Mouse (Mus musculus): ENCODE results near the gene Lars2. TPM values are rescaled to one million over a fixed set of nuclear protein-coding genes. Genes with fewer than 3 reads are reported as not detected.
"Not testable (repeated sequence)": the region's sequence is repeated elsewhere in the genome, so short reads cannot be mapped to it uniquely, and the experiment has no call there.

Lars2 gene
- polyA plus RNA-seq, 1 experiment = 579 TPM

DNA sequence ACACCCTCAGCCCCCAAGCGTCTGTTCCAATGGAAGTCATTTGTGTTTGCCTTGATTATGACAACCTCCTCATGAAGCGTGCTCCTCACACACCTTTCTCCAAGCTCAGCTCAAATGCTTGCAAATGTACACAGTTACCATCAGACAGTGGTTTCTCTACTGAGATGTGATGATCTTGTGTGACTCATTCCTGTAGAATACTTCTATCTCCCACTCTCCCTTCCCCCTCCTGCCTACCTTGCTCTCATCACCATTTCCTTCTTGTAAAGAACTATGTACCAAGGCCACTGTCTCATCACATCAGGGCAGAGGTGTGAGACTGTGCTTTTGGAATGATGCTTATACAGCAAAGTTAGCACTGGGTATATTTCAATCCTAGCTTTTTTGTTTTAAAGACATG lies 33.2 kb upstream of the Lars2 start:
- H3K4me2 ChIP-seq (ENCODE audit: low read depth) = no peak overlapping the region

DNA sequence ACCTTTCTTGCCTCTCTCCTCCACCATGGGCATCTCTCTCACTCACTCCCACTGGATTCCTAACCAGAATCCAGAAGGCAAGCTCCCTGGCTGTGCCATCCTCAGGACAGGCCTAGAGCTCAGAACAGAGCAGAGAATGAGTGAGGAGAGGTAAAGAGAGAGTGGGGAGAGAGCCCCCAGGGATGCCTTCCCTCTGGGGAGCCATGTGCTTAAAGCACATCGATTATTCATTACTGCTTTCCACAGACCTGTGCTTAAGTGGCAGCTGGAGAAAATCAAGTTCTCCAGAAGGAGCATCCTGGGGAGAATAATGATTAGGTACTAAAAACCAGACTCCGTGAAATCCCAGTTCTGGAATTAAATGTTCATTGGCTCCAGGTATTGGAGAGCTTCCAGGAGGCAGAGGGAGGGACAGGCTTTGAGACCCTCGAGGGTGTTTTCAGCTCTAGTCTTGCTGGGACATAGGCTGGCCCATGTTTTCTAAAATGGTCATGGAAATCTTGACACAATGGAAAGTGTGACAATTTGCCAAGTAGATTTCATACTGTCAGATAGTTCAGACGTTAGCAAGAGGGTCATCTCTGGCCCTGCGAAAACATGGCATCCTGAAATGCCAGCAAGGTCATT lies 31.6 kb upstream of the Lars2 start:
- no peaks in the 10 kb centered on the region for H3K36me3 ChIP-seq (ENCODE audit: control insufficient read depth, insufficient read depth)
- TF ChIP-seq CEBPB (IDR thresholded peaks at IDR 0.05; ENCODE audit: insufficient read depth, poor library complexity, severe bottlenecking) = no peak
- no peak for TF ChIP-seq TCF3 (IDR thresholded peaks at IDR 0.05; ENCODE audit: insufficient read length, low read depth)
- TF ChIP-seq MYOD1 (IDR thresholded peaks at IDR 0.05; ENCODE audit: control insufficient read depth in 1 of 3, insufficient read length in 2 of 3, low read depth in 2 of 3) = no peak
- no peak for TF ChIP-seq E2F4 (IDR thresholded peaks at IDR 0.05; ENCODE audit: insufficient read depth)
- TF ChIP-seq POLR2A (IDR thresholded peaks at IDR 0.05; ENCODE audit: insufficient read length, low read depth) = no peak
- H3ac ChIP-seq (ENCODE audit: control insufficient read depth, insufficient read length) = no peak overlapping the region
- no peak overlapping the region for H3K4me3 ChIP-seq
- H3K4me2 ChIP-seq (ENCODE audit: low read depth) = no peak overlapping the region
- no peaks in the 10 kb centered on the region for H3K79me2 ChIP-seq (ENCODE audit: control insufficient read depth, insufficient read depth)
- H3K27me3 ChIP-seq (ENCODE audit: control insufficient read depth, insufficient read depth, insufficient read length) = no peaks in the 10 kb centered on the region

More for the DNA sequence above, 33.2 kb upstream of the Lars2 start:
- TF ChIP-seq SRF (IDR thresholded peaks at IDR 0.05; ENCODE audit: control insufficient read depth, insufficient read length, low read depth) (no peak), E2F4 (IDR thresholded peaks at IDR 0.05; ENCODE audit: insufficient read depth) (no peak), MYOG (IDR thresholded peaks at IDR 0.05; ENCODE audit: control insufficient read depth in 1 of 3, insufficient read depth in 1 of 3, insufficient read length in 2 of 3, low read depth in 2 of 3) (no peak), TCF3 (IDR thresholded peaks at IDR 0.05; ENCODE audit: insufficient read length, low read depth) (no peak), MYOD1 (IDR thresholded peaks at IDR 0.05; ENCODE audit: control insufficient read depth in 1 of 3, insufficient read length in 2 of 3, low read depth in 2 of 3) (no peak), REST (IDR thresholded peaks at IDR 0.05; ENCODE audit: insufficient read depth, insufficient read length) (no peak), USF1 (IDR thresholded peaks at IDR 0.05; ENCODE audit: low read depth) (no peak), POLR2AphosphoS2 (IDR thresholded peaks at IDR 0.05; ENCODE audit: insufficient read length, low read depth) (no peak), POLR2A (IDR thresholded peaks at IDR 0.05; ENCODE audit: insufficient read length, low read depth) (no peak)
- Histone ChIP-seq H3K27me3 (ENCODE audit: control insufficient read depth, insufficient read depth, insufficient read length) (no peaks in the 10 kb centered on the region), H3K36me3 (ENCODE audit: control insufficient read depth, insufficient read depth) (no peaks in the 10 kb centered on the region), H3K79me2 (ENCODE audit: control insufficient read depth, insufficient read depth) (no peaks in the 10 kb centered on the region), H3ac (ENCODE audit: control insufficient read depth, insufficient read length) (no peak overlapping the region), H3K4me3 (no peak overlapping the region)

DNA sequence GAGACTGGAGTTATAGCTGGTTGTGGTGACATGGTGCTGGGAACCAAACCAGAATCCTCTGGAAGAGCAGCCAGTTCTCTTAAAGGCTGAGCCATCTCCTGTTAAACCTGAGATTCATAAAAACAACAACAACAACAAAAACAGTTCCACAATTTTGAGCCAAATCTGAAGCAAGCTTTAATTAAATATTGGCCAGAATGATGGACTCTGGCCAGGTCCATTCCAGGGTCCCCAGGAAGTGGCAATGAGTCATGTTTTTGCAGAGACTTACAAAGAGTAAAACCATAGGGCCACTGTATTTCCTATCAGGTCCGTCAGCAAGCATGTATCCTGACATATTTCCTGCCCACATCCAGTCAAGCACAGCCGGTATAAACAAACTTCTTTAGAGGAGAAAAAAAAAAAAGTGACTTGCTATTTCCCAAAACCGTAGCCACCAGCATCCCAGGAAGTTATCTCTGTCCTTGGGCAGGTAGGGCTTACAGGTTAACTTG lies 27.0 kb upstream of the Lars2 start:
- Histone ChIP-seq H3K27me3 (ENCODE audit: control insufficient read depth, insufficient read depth, insufficient read length) (no peaks in the 10 kb centered on the region), H3ac (ENCODE audit: control insufficient read depth, insufficient read length) (no peak overlapping the region), H3K4me3 (no peak overlapping the region), H3K36me3 (ENCODE audit: control insufficient read depth, insufficient read depth) (no peaks in the 10 kb centered on the region), H3K79me2 (ENCODE audit: control insufficient read depth, insufficient read depth) (no peaks in the 10 kb centered on the region), H3K4me2 (ENCODE audit: low read depth) (peak overlapping the region; percentile 30)
- TF ChIP-seq MAX (IDR thresholded peaks at IDR 0.05; ENCODE audit: low read depth) = no peak
- no peak for TF ChIP-seq POLR2AphosphoS2 (IDR thresholded peaks at IDR 0.05; ENCODE audit: insufficient read length, low read depth)
- TF ChIP-seq TCF12 (IDR thresholded peaks at IDR 0.05; ENCODE audit: insufficient read depth, poor library complexity, severe bottlenecking) = no peak

DNA sequence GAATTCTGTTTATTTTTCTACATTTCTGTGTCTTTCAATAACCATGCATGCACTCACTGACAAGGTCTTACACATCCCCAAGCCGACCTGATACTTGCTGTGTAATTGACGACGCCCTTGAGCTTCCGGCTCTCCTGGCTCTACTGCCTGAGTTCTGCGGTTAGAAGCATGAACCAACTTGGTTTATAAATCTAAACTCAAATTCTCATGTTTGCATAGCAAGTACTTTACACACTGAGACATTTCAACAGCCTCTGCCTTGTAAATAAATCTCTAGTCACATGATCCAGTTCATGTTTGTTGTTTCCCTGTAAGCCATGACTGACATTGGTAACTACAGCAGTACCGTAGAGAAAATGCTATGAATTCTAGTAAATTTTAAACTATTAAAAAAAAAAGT lies 25.5 kb upstream of the Lars2 start:
- Histone ChIP-seq H3ac (ENCODE audit: control insufficient read depth, insufficient read length) (no peak overlapping the region), H3K36me3 (ENCODE audit: control insufficient read depth, insufficient read depth) (no peaks in the 10 kb centered on the region), H3K79me2 (ENCODE audit: control insufficient read depth, insufficient read depth) (no peaks in the 10 kb centered on the region), H3K27me3 (ENCODE audit: control insufficient read depth, insufficient read depth, insufficient read length) (no peaks in the 10 kb centered on the region), H3K4me3 (no peak overlapping the region), H3K4me2 (ENCODE audit: low read depth) (no peak overlapping the region)
- TF ChIP-seq POLR2AphosphoS2 (IDR thresholded peaks at IDR 0.05; ENCODE audit: insufficient read length, low read depth) (no peak), MYOD1 (IDR thresholded peaks at IDR 0.05; ENCODE audit: control insufficient read depth in 1 of 3, insufficient read length in 2 of 3, low read depth in 2 of 3) (no peak), E2F4 (IDR thresholded peaks at IDR 0.05; ENCODE audit: insufficient read depth) (no peak), REST (IDR thresholded peaks at IDR 0.05; ENCODE audit: insufficient read depth, insufficient read length) (no peak), MYOG (IDR thresholded peaks at IDR 0.05; ENCODE audit: control insufficient read depth in 1 of 3, insufficient read depth in 1 of 3, insufficient read length in 2 of 3, low read depth in 2 of 3) (no peak), MAX (IDR thresholded peaks at IDR 0.05; ENCODE audit: low read depth) (no peak), TCF3 (IDR thresholded peaks at IDR 0.05; ENCODE audit: insufficient read length, low read depth) (no peak), USF1 (IDR thresholded peaks at IDR 0.05; ENCODE audit: low read depth) (no peak), CEBPB (IDR thresholded peaks at IDR 0.05; ENCODE audit: insufficient read depth, poor library complexity, severe bottlenecking) (no peak), SRF (IDR thresholded peaks at IDR 0.05; ENCODE audit: control insufficient read depth, insufficient read length, low read depth) (no peak), TCF12 (IDR thresholded peaks at IDR 0.05; ENCODE audit: insufficient read depth, poor library complexity, severe bottlenecking) (no peak), POLR2A (IDR thresholded peaks at IDR 0.05; ENCODE audit: insufficient read length, low read depth) (no peak)

DNA sequence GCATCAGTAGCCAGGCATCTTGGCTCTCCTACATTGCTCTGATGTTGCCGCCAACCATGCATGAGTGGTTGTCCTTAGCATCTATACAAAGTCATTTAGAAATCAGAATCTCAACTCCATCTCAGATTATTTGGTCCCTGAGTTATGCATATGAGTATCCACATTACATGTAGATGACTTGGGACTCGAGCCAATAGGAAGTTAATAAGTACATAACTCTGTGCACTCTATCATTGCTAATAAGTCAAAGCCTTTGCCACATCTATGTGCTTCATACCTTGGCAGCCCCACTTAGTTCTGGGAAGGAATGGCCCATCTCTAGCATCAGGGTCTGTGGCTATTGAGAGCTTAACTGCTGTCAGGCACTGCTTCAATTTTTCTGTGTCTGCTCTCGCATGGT lies 23.7 kb upstream of the Lars2 start:
- H3K4me2 ChIP-seq (ENCODE audit: low read depth) = no peak overlapping the region
- H3ac ChIP-seq (ENCODE audit: control insufficient read depth, insufficient read length) = no peak overlapping the region
- H3K36me3 ChIP-seq (ENCODE audit: control insufficient read depth, insufficient read depth) = no peaks in the 10 kb centered on the region
- TF ChIP-seq POLR2AphosphoS2 (IDR thresholded peaks at IDR 0.05; ENCODE audit: insufficient read length, low read depth) (no peak), CEBPB (IDR thresholded peaks at IDR 0.05; ENCODE audit: insufficient read depth, poor library complexity, severe bottlenecking) (no peak), POLR2A (IDR thresholded peaks at IDR 0.05; ENCODE audit: insufficient read length, low read depth) (no peak), E2F4 (IDR thresholded peaks at IDR 0.05; ENCODE audit: insufficient read depth) (no peak), MYOG (IDR thresholded peaks at IDR 0.05; ENCODE audit: control insufficient read depth in 1 of 3, insufficient read depth in 1 of 3, insufficient read length in 2 of 3, low read depth in 2 of 3) (no peak), SRF (IDR thresholded peaks at IDR 0.05; ENCODE audit: control insufficient read depth, insufficient read length, low read depth) (no peak), USF1 (IDR thresholded peaks at IDR 0.05; ENCODE audit: low read depth) (no peak)
- H3K4me3 ChIP-seq = no peak overlapping the region
- no peaks in the 10 kb centered on the region for H3K27me3 ChIP-seq (ENCODE audit: control insufficient read depth, insufficient read depth, insufficient read length)
- no peaks in the 10 kb centered on the region for H3K79me2 ChIP-seq (ENCODE audit: control insufficient read depth, insufficient read depth)

DNA sequence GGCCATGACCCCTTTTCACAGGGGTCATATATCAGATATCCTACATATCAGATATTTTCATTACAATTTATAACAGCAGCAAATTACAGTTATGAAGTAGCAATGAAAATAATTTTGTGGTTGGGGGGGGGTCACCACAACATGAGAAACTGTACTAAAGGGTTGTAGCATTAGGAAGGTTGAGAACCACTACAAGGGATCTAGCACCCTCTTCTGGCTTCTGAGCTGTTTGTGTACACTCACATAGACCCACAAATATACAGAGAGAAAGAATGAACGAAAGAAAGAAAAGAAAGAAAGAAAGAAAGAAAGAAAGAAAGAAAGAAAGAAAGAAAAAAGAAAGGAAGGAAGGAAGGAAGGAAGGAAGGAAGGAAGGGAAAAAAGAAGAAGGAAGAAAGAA lies 17.4 kb upstream of the Lars2 start:
- not testable (repeated sequence) for H3K4me2 ChIP-seq (ENCODE audit: low read depth); H3K4me3 ChIP-seq; H3K36me3 ChIP-seq (ENCODE audit: control insufficient read depth, insufficient read depth); H3K79me2 ChIP-seq (ENCODE audit: control insufficient read depth, insufficient read depth); H3ac ChIP-seq (ENCODE audit: control insufficient read depth, insufficient read length); H3K27me3 ChIP-seq (ENCODE audit: control insufficient read depth, insufficient read depth, insufficient read length)
